Mouse (Mus musculus): Measurements from ENCODE around the gene Cdh4. TPM values are rescaled to one million over a fixed set of nuclear protein-coding genes. Genes with fewer than 3 reads are reported as not detected.
A peak's percentile ranks its signal among the peaks of the same experiment; 100 is the strongest.

Cdh4 gene
- polyA plus RNA-seq, 1 experiment from 2014 or later: 32.7 TPM

- no peak overlapping the region for H3K27ac ChIP-seq (replicated peaks)
- H3K27me3 ChIP-seq: no peaks in the 10 kb centered on the region
- WGBS: 83% methylated on average over 10 of the region's 10 CpGs
Observed at GRCm38 (mm10) chr2:179605255-179605654, 163.0 kb downstream of the Cdh4 start.

GRCm38 (mm10) chr2:179606341-179606740 is 164.1 kb downstream of the Cdh4 start:
- Histone ChIP-seq H3K36me3 (no peaks in the 10 kb centered on the region), H3K9me3 (no peaks in the 10 kb centered on the region), H3K27ac (replicated peaks) (no peak overlapping the region), H3K9ac (no peak overlapping the region), H3K4me2 (no peak overlapping the region), H3K4me1 (replicated peaks) (peaks cover 10% of the 10 kb centered on the region), H3K27me3 (no peaks in the 10 kb centered on the region), H3K4me3 (no peak overlapping the region)
- WGBS: 86% methylated on average over 2 of the region's 2 CpGs
- ATAC-seq (ENCODE audit: low read depth): no peak

More at GRCm38 (mm10) chr2:179605255-179605654, 163.0 kb downstream of the Cdh4 start:
- ATAC-seq (ENCODE audit: low read depth): peak; percentile 48; the same call in 1 of the 2 replicates
- no peaks in the 10 kb centered on the region for H3K9me3 ChIP-seq
- H3K36me3 ChIP-seq: no peaks in the 10 kb centered on the region
- H3K4me3 ChIP-seq: no peak overlapping the region
- no peak overlapping the region for H3K4me2 ChIP-seq
- H3K4me1 ChIP-seq (replicated peaks): peaks cover 10% of the 10 kb centered on the region
- no peak overlapping the region for H3K9ac ChIP-seq

DNA sequence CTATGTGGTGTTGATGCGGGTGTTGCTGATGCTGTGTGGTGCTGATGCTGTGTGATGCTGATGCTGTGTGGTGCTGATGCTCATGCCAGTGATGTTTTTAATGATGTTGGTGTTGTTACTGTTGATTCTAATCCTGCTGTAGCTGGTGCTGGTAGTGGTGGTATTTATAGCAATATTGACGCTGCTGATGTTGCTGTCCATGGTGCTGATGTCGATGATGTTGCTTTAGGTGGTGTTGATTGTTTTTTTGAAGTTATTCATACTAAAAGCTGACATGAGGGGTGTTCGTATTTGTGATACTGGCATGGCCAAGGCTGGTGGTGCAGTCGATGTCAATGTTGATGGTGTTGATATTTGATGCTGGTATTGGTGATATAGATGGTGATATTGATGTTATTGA is 173.7 kb downstream of the Cdh4 start:
- H3K36me3 ChIP-seq: no peaks in the 10 kb centered on the region
- H3K27ac ChIP-seq (replicated peaks): no peak overlapping the region
- H3K4me3 ChIP-seq: no peak overlapping the region
- no peaks in the 10 kb centered on the region for H3K27me3 ChIP-seq
- no peak overlapping the region for H3K4me2 ChIP-seq
- ATAC-seq (ENCODE audit: low read depth): no peak
- no peaks in the 10 kb centered on the region for H3K4me1 ChIP-seq (replicated peaks)
- H3K9ac ChIP-seq: no peak overlapping the region
- H3K9me3 ChIP-seq: no peaks in the 10 kb centered on the region
- 62% methylated on average over 5 of the region's 5 CpGs for WGBS

DNA sequence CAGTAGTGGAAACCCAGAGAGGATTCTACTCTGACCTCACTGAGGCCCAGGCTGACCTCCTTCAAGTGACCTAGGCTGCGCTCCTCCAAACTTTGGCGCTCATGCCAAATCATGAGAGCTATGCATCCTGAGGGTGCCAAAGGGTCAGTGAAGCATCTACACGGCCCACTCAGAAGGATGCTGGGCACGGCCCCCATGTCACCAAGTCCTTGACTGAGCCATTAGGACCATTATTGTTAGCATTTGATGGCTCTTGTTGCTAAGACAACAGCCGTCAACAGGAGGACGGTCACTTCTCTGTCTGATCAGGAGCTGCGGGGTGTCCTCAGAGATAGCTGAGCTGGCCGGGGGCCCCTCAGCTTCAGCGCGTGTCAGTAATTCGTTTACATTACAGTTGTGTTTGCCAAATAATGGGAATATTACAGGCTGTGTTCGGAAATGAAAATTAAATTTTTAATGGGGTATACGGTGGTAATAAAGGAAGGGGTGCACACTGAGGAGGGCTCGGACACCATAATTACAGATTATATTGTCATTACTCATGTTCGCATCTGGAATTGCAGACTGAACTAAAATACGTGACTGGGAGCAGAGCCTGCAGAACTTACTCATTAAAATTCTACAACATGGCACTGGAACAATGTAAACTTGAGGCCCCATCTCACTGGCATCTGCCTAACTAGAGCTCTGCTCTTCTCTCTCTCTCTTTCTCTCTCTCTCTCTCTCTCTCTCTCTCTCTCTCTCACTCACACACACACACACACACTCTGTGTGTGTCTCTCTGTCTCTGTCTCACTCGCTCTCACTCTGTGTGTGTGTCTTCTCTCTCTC is 181.6 kb downstream of the Cdh4 start:
- no peak overlapping the region for H3K4me3 ChIP-seq
- peak; percentile 24; the same call in 1 of the 2 replicates for ATAC-seq (ENCODE audit: low read depth)
- peaks cover 16% of the 10 kb centered on the region for H3K4me1 ChIP-seq (replicated peaks)
- H3K9ac ChIP-seq: no peak overlapping the region
- no peak overlapping the region for H3K27ac ChIP-seq (replicated peaks)
- H3K27me3 ChIP-seq: no peaks in the 10 kb centered on the region
- H3K9me3 ChIP-seq: no peaks in the 10 kb centered on the region
- no peaks in the 10 kb centered on the region for H3K36me3 ChIP-seq
- WGBS: 43% methylated on average over 17 of the region's 17 CpGs
- no peak overlapping the region for H3K4me2 ChIP-seq

- Histone ChIP-seq H3K4me1 (replicated peaks) (peaks cover 16% of the 10 kb centered on the region), H3K4me2 (no peak overlapping the region), H3K4me3 (no peak overlapping the region), H3K27me3 (no peaks in the 10 kb centered on the region), H3K27ac (replicated peaks) (no peak overlapping the region), H3K9me3 (no peaks in the 10 kb centered on the region), H3K36me3 (no peaks in the 10 kb centered on the region), H3K9ac (no peak overlapping the region)
- 93% methylated on average over 2 of the region's 2 CpGs for WGBS
- ATAC-seq (ENCODE audit: low read depth): no peak
Observed at GRCm38 (mm10) chr2:179627563-179627962, 185.3 kb downstream of the Cdh4 start.

- Histone ChIP-seq H3K4me2 (no peak overlapping the region), H3K27me3 (no peaks in the 10 kb centered on the region), H3K4me3 (no peak overlapping the region), H3K36me3 (no peaks in the 10 kb centered on the region), H3K4me1 (replicated peaks) (peaks cover 13% of the 10 kb centered on the region; the same call in 1 of the 2 replicates), H3K9ac (no peak overlapping the region), H3K27ac (replicated peaks) (no peak overlapping the region), H3K9me3 (no peaks in the 10 kb centered on the region)
- ATAC-seq (ENCODE audit: low read depth): no peak
- WGBS: 35% methylated on average over 10 of the region's 10 CpGs
Observed at GRCm38 (mm10) chr2:179630720-179631119, 188.5 kb downstream of the Cdh4 start.

GRCm38 (mm10) chr2:179640576-179641301 is 198.5 kb downstream of the Cdh4 start:
- H3K4me1 ChIP-seq (replicated peaks): peaks cover 3% of the 10 kb centered on the region
- no peak overlapping the region for H3K4me3 ChIP-seq
- H3K9ac ChIP-seq: no peak overlapping the region
- ATAC-seq (ENCODE audit: low read depth): no peak
- H3K4me2 ChIP-seq: no peak overlapping the region
- H3K36me3 ChIP-seq: no peaks in the 10 kb centered on the region
- WGBS: 90% methylated on average over 15 of the region's 15 CpGs
- no peak overlapping the region for H3K27ac ChIP-seq (replicated peaks)
- H3K9me3 ChIP-seq: 0 out of 2 replicates have a peak, but pooled peaks cover 5% of the 10 kb centered on the region
- no peaks in the 10 kb centered on the region for H3K27me3 ChIP-seq

- Histone ChIP-seq H3K27me3 (no peaks in the 10 kb centered on the region; the same call in 1 of the 2 replicates), H3K36me3 (no peaks in the 10 kb centered on the region), H3K27ac (replicated peaks) (no peak overlapping the region), H3K9me3 (0 out of 2 replicates have a peak, but pooled peaks cover 5% of the 10 kb centered on the region), H3K4me1 (replicated peaks) (peaks cover 27% of the 10 kb centered on the region), H3K4me3 (no peak overlapping the region), H3K4me2 (no peak overlapping the region), H3K9ac (no peak overlapping the region)
- ATAC-seq (ENCODE audit: low read depth): no peak
- 78% methylated on average over 20 of the region's 20 CpGs for WGBS
Observed at GRCm38 (mm10) chr2:179648573-179649263, 206.5 kb downstream of the Cdh4 start.

DNA sequence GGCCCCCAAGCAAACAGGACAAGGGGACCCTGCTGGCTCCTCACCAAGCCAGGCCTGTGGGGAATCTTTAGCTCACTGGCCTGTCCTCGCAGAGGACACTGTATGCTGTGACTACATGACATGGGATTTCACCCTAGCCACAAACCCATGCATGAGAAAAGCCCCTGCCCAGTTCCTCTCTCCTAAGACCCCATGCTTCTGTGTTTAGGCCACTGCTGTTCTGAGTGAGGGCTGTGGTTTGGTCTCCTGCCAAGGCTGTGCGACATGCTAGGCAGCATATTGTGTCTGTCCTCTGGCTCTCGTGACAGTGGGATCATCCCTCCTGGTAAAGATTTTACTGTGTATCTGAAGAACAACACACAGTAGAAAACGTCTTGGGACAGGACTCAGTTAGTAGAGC is 207.1 kb downstream of the Cdh4 start:
- 49% methylated on average over 4 of the region's 4 CpGs for WGBS
- no peaks in the 10 kb centered on the region; the same call in 1 of the 2 replicates for H3K27me3 ChIP-seq
- no peak overlapping the region for H3K4me3 ChIP-seq
- H3K4me2 ChIP-seq: no peak overlapping the region
- H3K4me1 ChIP-seq (replicated peaks): peaks cover 27% of the 10 kb centered on the region
- 0 out of 2 replicates have a peak, but pooled peaks cover 2% of the 10 kb centered on the region for H3K9me3 ChIP-seq
- no peaks in the 10 kb centered on the region for H3K36me3 ChIP-seq
- no peak for ATAC-seq (ENCODE audit: low read depth)
- H3K27ac ChIP-seq (replicated peaks): no peak overlapping the region
- H3K9ac ChIP-seq: peak overlapping the region; percentile 31; the same call in 1 of the 2 replicates

DNA sequence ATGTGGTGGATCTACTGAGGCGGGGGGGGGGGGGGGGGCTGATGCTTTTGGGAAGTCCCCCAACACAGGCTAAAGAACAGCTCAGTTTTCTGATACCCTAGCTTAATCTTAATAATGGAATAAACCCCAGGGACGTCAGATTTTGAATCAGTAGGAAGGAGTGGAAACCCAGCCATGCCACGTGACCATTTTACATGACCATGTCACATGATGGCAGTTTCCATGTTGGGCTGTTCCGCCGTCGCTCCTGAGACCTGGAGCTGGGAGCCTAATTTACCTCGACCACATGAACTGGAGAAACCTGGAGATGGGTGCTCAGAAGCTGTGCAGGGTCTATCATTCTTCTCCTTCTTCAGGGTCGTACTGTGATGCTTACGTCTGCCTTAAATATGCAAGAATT is 207.9 kb downstream of the Cdh4 start:
- no peak for ATAC-seq (ENCODE audit: low read depth)
- Histone ChIP-seq H3K9me3 (no peaks in the 10 kb centered on the region), H3K4me3 (no peak overlapping the region), H3K27me3 (no peaks in the 10 kb centered on the region; the same call in 1 of the 2 replicates), H3K9ac (no peak overlapping the region), H3K4me1 (replicated peaks) (peaks cover 27% of the 10 kb centered on the region), H3K36me3 (no peaks in the 10 kb centered on the region), H3K4me2 (no peak overlapping the region), H3K27ac (replicated peaks) (no peak overlapping the region)
- 82% methylated on average over 9 of the region's 9 CpGs for WGBS

DNA sequence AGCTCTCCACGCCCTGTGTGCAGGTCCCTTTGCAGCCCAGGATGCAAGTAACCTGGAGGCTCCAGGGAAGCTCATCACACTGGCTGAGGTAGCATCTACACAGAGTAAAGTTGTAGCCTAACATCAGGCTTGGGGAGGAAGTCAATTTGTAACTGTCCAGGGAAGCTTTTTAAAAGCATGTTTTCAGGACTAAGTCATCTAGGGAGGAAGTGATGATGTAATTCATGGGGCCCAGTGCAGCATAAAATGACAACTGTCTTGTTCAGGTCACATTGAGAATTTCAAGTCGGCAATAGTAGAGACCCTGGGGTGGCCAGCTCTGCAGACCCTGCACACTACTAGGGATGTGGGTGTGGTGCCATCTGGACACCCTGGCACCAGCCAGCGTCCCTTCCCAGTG is 213.3 kb downstream of the Cdh4 start:
- H3K27ac ChIP-seq (replicated peaks): no peak overlapping the region
- H3K4me3 ChIP-seq: no peak overlapping the region
- H3K9ac ChIP-seq: no peak overlapping the region
- ATAC-seq (ENCODE audit: low read depth): no peak
- H3K27me3 ChIP-seq: peaks cover 21% of the 10 kb centered on the region
- H3K9me3 ChIP-seq: no peaks in the 10 kb centered on the region
- WGBS: 87% methylated on average over 3 of the region's 3 CpGs
- no peaks in the 10 kb centered on the region for H3K36me3 ChIP-seq
- H3K4me1 ChIP-seq (replicated peaks): peaks cover 4% of the 10 kb centered on the region
- no peak overlapping the region for H3K4me2 ChIP-seq

DNA sequence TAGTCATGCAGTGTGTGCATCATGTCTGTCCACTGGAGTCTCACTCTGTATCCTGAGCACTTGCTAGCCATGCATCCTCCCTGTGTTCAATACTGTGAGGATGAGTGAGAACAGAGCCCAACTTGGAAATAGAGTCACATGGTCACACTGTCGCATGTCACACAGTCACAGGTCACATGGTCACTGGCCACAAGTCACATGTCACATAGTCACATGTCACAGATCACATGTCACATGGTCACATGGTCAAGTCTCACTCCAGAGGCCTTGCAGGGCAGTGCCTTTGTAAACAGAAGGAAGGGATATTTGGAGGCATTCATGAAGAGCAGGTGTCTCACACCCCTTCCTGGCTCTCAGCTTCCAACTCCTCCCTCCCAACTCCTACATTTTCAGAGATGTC is 217.0 kb downstream of the Cdh4 start:
- Histone ChIP-seq H3K9me3 (no peaks in the 10 kb centered on the region), H3K27me3 (peaks cover 52% of the 10 kb centered on the region), H3K4me2 (no peak overlapping the region), H3K27ac (replicated peaks) (no peak overlapping the region), H3K4me1 (replicated peaks) (peaks cover 27% of the 10 kb centered on the region), H3K36me3 (no peaks in the 10 kb centered on the region), H3K9ac (no peak overlapping the region), H3K4me3 (no peak overlapping the region)
- no peak for ATAC-seq (ENCODE audit: low read depth)
- WGBS: 96% methylated on average over 1 of the region's 1 CpGs

All from neural tube, embryonic 13.5 days (tissue).